Mouse (Mus musculus) liver, embryonic 15.5 days (tissue): Measurements from ENCODE around the gene Col13a1. TPM values are rescaled to one million over a fixed set of nuclear protein-coding genes. Genes with fewer than 3 reads are reported as not detected.

ENCODE experiments used
- ATAC-seq: fragments of 200-750 bp; cut with Nextera tagmentation; 2 replicates; pipeline ENCODE4 v1.8.0; 2017; ENCODE audit warnings: moderate number of reproducible peaks, mild to moderate bottlenecking, moderate library complexity; ENCODE audit not compliant: insufficient read depth
- H3K27ac ChIP-seq: fragments of 300-500 bp; sonication (generic); replicated peaks from 2 replicates; pipeline ENCODE4 v1.5.1; 2015; ENCODE audit warnings: mild to moderate bottlenecking, inconsistent platforms
- H3K27me3 ChIP-seq: fragments of 300-500 bp; sonication (generic); 2 replicates; pipeline ENCODE4 v1.6.1; 2015; ENCODE audit warnings: mild to moderate bottlenecking, inconsistent platforms
- H3K36me3 ChIP-seq: fragments of 300-500 bp; sonication (generic); replicated peaks from 2 replicates; pipeline ENCODE4 v1.6.1; 2015; ENCODE audit warnings: moderate library complexity, mild to moderate bottlenecking, inconsistent platforms
- H3K4me1 ChIP-seq: fragments of 300-500 bp; sonication (generic); replicated peaks from 2 replicates; pipeline ENCODE4 v1.6.1; 2015; ENCODE audit warnings: inconsistent platforms
- H3K4me2 ChIP-seq: fragments of 300-500 bp; sonication (generic); 2 replicates; pipeline ENCODE4 v1.6.1; 2015; ENCODE audit warnings: moderate library complexity, mild to moderate bottlenecking, inconsistent platforms
- H3K4me3 ChIP-seq: fragments of 300-500 bp; sonication (generic); replicated peaks from 2 replicates; pipeline ENCODE4 v1.5.1; 2015; ENCODE audit warnings: mild to moderate bottlenecking, inconsistent platforms
- H3K9ac ChIP-seq: fragments of 300-500 bp; sonication (generic); 2 replicates; pipeline ENCODE4 v1.6.1; 2015; ENCODE audit warnings: moderate library complexity, mild to moderate bottlenecking, inconsistent platforms
- H3K9me3 ChIP-seq: fragments of 300-500 bp; sonication (generic); replicated peaks from 2 replicates; pipeline ENCODE4 v1.6.1; 2016; ENCODE audit warnings: inconsistent platforms
- WGBS: fragments of 180-500 bp; shearing (Covaris S2); methylation state at CpG from one replicate; pipeline ENCODE4 v1.1.7; 2015; ENCODE audit warnings: mixed read lengths; ENCODE audit not compliant: insufficient replicate concordance; 5-methylcytosine and 5-hydroxymethylcytosine counted together
- polyA plus RNA-seq: library from polyadenylated mRNA; unstranded; fragments of >200 nt; fragmentation: Nextera tagmentation; extraction: Ambion mirVana; gene quantifications from 2 replicates; pipeline ENCODE4 v1.2.1, GENCODE M21; 2015

The Col13a1 gene
- polyA plus RNA-seq, 1 experiment from 2014 or later, result 1.0 TPM

DNA sequence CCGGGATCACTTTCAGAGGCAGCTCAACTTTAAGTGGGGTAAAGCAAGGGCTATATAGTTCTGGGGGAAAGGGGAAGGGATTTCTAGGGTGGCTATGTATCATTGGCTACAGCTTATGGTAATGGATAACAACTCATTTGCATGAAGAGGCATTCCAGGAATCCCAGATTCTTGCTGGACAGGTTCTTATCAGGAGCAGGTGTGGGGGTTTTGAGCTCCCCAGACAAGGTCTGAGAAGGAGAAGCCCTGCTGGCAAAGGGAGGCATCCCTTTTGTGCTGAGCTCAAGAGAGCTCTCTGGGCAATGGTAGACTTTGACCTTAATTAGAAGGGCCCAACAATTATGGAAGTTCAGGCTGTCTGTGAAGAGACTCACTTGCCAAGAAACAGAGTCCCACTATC is 21.3 kb upstream of the Col13a1 start:
- Histone ChIP-seq H3K9me3 (no peaks in the 10 kb centered on the region), H3K27ac (no peak overlapping the region), H3K9ac (no peak overlapping the region), H3K4me1 (no peaks in the 10 kb centered on the region), H3K4me2 (no peak overlapping the region), H3K36me3 (no peaks in the 10 kb centered on the region), H3K4me3 (no peak overlapping the region), H3K27me3 (no peaks in the 10 kb centered on the region)
- no peak for ATAC-seq
- 71% methylated on average over 1 of the region's 1 CpGs for WGBS

DNA sequence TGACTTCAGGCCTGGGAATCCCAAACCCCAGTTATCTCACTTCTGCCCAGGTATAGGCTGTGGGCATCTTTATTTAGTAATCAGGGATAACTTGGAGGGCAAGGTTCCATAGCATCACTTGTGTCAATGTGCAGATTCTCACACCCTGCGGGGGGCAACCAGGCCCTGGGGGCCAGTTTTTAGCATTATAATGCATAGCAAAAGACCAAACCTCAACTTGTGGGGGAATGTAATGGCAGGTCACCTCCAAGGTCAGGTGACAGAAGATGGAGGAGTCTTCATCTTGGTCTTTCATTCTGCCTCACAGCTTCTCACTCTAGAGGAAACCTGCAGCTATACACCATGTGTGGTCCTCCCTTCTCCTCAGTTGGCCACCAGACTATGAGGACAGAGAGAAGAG is 20.9 kb upstream of the Col13a1 start:
- no peak overlapping the region for H3K4me3 ChIP-seq
- H3K27me3 ChIP-seq, result no peaks in the 10 kb centered on the region
- H3K4me2 ChIP-seq, result no peak overlapping the region
- no peak for ATAC-seq
- no peaks in the 10 kb centered on the region for H3K36me3 ChIP-seq
- no peaks in the 10 kb centered on the region for H3K9me3 ChIP-seq
- no peak overlapping the region for H3K27ac ChIP-seq
- 47% methylated on average over 1 of the region's 1 CpGs for WGBS
- no peak overlapping the region for H3K9ac ChIP-seq
- no peaks in the 10 kb centered on the region for H3K4me1 ChIP-seq

DNA sequence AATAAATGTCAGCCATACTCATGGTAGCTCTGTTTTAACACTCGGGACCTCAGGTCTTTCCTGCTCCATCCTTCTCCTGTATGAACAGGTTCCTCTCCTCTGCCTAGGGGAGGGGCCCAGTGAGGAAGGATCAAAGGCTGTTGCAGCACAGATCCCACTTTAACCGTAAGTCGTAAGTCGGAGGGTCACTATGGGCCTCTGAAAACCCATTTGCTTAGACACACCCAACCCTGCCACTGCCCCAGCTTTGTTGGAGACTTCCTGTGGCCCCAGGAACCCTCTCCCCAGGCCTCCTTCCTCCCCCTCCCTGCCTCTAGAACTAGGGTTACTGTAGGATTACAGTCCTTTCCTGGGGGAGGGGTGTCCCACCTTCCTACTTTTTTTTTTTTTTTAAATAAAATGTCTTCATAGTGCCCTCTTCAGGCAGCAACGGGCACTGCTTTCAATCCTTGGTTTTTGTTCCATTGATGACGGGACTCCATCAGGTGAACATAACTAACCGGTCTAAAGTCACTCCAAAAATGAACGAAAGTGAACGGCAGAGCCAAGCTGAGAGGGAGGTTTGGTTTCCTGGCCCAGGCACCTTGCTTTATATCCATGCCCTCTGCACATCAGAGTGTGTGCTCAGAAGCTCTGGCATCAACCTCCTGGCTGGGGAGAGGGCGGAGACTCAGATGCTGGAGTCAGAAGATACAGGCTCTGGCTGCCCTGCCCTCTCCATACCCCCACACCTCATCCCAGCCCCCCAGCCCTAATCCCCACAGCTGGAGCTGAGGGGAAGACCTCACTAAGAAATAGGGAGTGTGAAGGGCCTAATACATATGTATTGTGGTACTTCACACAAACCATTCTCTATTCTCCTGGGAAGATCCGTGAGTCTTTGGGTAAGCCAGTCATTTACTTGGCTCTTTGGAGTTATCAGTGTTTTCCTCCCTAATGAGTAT is 12.8 kb upstream of the Col13a1 start:
- no peaks in the 10 kb centered on the region for H3K4me1 ChIP-seq
- H3K36me3 ChIP-seq, result no peaks in the 10 kb centered on the region
- no peaks in the 10 kb centered on the region for H3K27me3 ChIP-seq
- no peak overlapping the region for H3K9ac ChIP-seq
- H3K9me3 ChIP-seq, result no peaks in the 10 kb centered on the region
- 17% methylated on average over 11 of the region's 11 CpGs for WGBS
- no peak overlapping the region for H3K27ac ChIP-seq
- ATAC-seq, result no peak
- H3K4me3 ChIP-seq, result no peak overlapping the region
- no peak overlapping the region for H3K4me2 ChIP-seq

DNA sequence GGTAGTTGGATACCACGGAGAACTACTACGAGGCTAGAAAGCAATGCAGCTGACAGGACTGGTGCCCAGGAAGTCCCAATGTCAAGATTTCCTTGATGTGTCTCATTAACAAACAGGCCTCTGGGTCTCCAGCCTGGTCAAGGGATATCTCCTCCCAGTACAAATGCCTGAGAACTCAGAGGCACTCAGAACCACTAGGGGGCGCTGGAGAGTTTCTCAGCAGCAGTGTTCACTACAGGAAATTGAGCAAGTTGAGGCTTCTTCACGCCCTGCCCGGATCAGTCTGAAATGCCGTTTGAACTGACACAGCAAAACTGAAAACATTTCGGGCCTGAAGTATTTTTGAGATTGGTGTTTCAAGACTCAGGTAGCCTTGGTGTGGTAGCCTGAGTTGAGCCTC is 1.5 kb upstream of the Col13a1 start:
- H3K9ac ChIP-seq, result no peak overlapping the region
- whole genome bisulfite sequencing, result 2% methylated on average over 7 of the region's 7 CpGs

DNA sequence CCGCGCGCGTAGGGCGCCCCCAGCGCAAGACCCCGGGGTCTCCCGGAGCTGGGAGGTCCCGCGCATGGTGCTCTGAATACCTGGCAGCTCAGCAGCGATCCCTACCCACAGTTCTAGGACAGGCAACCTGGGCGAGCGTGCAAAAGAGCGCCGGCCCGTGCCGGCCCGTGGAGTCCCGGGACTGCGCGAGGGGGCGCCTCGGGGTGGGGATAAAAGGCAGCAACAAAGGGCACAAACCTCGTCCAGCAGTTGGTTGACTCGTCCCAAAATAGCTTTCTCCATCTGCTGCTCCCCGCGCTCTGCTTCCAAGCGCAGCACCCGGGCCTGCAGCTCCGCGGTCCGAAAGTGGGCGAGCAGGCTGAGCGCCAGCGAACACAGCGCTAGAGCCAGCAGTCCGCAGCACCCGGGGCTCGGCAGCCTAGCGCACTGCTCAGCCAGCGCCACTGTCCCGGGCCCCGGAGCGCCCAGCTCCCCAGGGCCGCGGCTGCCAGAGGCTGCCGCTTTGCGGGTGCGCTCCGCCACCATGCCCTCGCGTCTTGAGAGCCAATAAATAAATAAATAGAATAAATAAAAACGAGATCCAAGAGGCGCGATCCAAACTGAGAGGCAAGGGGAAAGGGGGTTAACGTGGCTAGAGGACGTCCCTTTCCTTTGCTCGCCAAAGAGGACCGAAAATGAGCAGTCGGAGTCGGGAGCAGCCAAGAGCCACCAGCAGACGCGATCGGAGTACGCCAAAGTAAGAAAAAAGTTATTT is 619 bp downstream of the Col13a1 start:
- peaks cover 7% of the 10 kb centered on the region; the same call in 1 of the 2 replicates for H3K4me1 ChIP-seq
- H3K9ac ChIP-seq, result no peak overlapping the region
- WGBS, result under 1% methylated on average over 65 of the region's 65 CpGs
- peak overlapping the region; percentile 51 for H3K4me2 ChIP-seq
- no peaks in the 10 kb centered on the region for H3K9me3 ChIP-seq
- H3K27ac ChIP-seq, result no peak overlapping the region
- peaks cover 60% of the 10 kb centered on the region for H3K27me3 ChIP-seq
- H3K4me3 ChIP-seq, result peak overlapping the region; percentile 30
- no peak for ATAC-seq
- no peaks in the 10 kb centered on the region for H3K36me3 ChIP-seq

More for the DNA sequence above, 1.5 kb upstream of the Col13a1 start:
- H3K36me3 ChIP-seq, result no peaks in the 10 kb centered on the region
- H3K27me3 ChIP-seq, result peaks cover 53% of the 10 kb centered on the region
- no peak overlapping the region for H3K4me2 ChIP-seq
- H3K4me1 ChIP-seq, result peaks cover 7% of the 10 kb centered on the region; the same call in 1 of the 2 replicates
- ATAC-seq, result no peak
- H3K4me3 ChIP-seq, result no peak overlapping the region
- no peak overlapping the region for H3K27ac ChIP-seq
- no peaks in the 10 kb centered on the region for H3K9me3 ChIP-seq

DNA sequence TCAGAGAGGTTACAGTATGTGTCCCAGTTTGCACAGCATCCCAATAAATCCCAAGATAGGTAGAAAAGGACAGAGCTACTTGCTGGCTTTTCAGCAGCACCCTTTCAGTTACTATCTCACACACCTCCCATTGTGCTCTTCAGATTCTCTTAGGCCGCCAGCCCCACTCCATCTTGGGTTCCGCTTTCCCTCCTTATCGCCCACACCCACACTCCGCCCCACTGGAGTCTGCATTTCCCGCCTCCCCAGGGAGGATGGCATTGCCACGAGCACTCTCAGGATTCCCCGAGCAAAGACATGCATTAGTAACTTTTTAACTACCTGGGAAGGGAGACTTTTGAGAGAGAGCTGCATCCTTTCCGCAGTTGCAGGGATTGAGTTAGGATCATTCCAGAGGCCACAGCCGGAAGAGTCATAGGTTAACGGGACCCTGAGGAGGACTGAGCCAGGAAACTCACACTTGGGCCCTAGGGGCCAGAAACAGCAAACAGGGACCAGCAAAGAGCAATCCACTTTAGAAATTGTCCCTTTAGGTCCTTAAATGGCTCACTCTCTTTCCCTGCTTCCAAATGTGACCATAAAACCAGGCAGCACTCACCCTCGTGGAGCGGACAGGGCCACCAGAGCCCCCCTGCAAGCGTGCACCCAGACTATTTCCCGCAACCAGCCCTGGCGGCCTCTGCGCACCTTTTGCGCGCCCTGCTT is 1.4 kb downstream of the Col13a1 start:
- Histone ChIP-seq H3K4me3 (peak overlapping the region; percentile 30), H3K9ac (no peak overlapping the region), H3K36me3 (no peaks in the 10 kb centered on the region), H3K27me3 (peaks cover 60% of the 10 kb centered on the region), H3K4me1 (peaks cover 7% of the 10 kb centered on the region; the same call in 1 of the 2 replicates), H3K4me2 (peak overlapping the region; percentile 51), H3K27ac (no peak overlapping the region), H3K9me3 (no peaks in the 10 kb centered on the region)
- ATAC-seq, result no peak
- under 1% methylated on average over 18 of the region's 18 CpGs for WGBS

DNA sequence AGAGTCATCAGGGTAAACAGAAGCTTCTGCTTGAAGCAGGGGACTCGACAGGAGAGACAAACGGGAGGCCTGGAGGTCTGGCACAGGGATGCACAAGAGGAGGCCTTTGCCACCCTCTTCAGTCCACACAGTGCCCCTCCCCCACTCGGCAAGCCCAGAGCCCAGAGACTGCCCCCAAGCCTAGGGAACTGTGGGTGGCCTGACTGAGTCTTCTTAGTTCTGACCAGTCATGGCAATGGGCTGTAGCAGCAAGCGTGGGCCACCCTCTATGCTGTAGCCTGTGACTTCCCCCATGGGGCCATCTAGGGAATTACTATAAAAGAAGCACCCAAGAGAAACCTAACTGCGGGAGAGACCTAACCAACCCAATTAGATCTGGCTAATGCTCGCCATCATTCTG is 1.9 kb downstream of the Col13a1 start:
- WGBS, result 7% methylated on average over 6 of the region's 6 CpGs
- H3K4me3 ChIP-seq, result no peak overlapping the region
- H3K27ac ChIP-seq, result no peak overlapping the region
- H3K27me3 ChIP-seq, result peaks cover 60% of the 10 kb centered on the region
- H3K4me1 ChIP-seq, result peaks cover 7% of the 10 kb centered on the region; the same call in 1 of the 2 replicates
- no peak overlapping the region for H3K9ac ChIP-seq
- ATAC-seq, result no peak
- H3K4me2 ChIP-seq, result no peak overlapping the region
- H3K9me3 ChIP-seq, result no peaks in the 10 kb centered on the region
- H3K36me3 ChIP-seq, result no peaks in the 10 kb centered on the region

DNA sequence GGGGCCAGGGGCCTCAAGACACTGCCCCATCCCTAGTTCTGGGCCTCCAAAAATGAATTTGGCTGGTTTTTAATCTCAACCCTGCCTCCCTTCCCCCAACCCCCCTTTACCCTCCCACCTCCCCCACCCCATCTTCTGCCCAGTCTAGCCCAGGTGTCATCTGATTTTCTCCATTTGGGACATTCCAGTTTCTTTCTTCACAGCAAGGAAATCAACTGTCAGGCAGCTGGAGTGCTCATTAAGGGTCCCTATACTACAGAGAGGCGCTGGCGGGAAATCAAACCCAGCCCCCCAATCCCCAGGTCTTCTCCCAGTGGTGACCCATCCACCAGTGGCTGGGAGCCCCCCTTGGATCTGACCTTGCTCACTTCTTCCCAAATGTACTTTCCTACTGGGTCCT is 4.3 kb downstream of the Col13a1 start:
- Histone ChIP-seq H3K27me3 (peaks cover 48% of the 10 kb centered on the region), H3K36me3 (no peaks in the 10 kb centered on the region), H3K4me1 (peaks cover 7% of the 10 kb centered on the region; the same call in 1 of the 2 replicates), H3K4me2 (no peak overlapping the region), H3K9me3 (no peaks in the 10 kb centered on the region), H3K27ac (no peak overlapping the region), H3K9ac (no peak overlapping the region), H3K4me3 (no peak overlapping the region)
- ATAC-seq, result no peak
- WGBS, result 59% methylated on average over 2 of the region's 2 CpGs

DNA sequence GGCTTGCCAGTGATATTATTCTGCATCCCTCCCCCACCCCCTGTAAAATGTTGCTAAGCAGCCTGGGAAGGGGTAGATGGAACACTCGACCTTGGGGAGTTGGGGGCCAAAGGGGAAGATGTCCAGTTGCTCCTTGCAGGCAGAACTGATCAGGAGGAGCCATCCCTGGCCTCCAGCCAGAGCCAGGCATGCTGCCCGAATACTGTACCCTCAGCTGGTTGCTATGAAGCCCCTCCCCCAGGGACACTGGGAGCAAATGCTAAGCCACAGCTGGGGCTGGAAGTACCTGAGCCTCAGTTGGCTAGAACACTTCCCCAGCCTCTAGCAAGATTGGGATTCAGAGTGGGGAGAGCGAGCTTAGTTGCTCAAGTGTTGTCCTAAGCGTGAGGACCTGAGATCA is 6.9 kb downstream of the Col13a1 start:
- no peaks in the 10 kb centered on the region for H3K36me3 ChIP-seq
- H3K27me3 ChIP-seq, result peaks cover 22% of the 10 kb centered on the region
- no peaks in the 10 kb centered on the region for H3K9me3 ChIP-seq
- no peak for ATAC-seq
- H3K4me2 ChIP-seq, result no peak overlapping the region
- WGBS, result 21% methylated on average over 4 of the region's 4 CpGs
- no peak overlapping the region for H3K4me3 ChIP-seq
- no peaks in the 10 kb centered on the region for H3K4me1 ChIP-seq
- H3K9ac ChIP-seq, result no peak overlapping the region
- H3K27ac ChIP-seq, result no peak overlapping the region

DNA sequence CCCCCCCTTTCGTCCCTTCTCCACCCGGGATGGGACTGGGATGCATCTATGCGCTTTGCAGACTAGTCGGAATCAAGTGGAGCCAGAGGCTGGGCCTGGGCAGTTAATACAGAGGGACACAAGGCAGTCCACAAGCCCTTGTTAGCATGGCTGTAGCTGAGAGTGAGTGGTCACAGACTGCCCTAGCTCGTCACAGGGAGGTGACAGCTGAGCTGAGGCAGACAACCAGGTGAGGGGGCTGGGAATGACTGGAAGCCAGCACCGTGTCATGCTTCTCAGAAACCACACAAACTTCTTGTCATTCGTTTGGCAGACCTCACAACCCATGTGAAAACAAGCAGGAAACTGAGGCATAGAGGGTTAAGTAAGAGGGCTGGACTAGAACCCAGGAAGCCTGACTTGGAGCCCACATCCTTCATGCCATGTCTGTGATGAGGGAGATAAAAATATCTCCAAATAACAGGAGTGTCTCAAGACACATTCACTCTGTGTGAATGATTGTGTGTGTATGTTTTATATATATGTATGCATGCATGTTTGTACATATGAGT is 10.8 kb downstream of the Col13a1 start:
- WGBS, result 47% methylated on average over 6 of the region's 7 CpGs
- H3K27me3 ChIP-seq, result no peaks in the 10 kb centered on the region
- H3K4me1 ChIP-seq, result no peaks in the 10 kb centered on the region
- no peak for ATAC-seq
- no peaks in the 10 kb centered on the region for H3K9me3 ChIP-seq
- no peak overlapping the region for H3K4me3 ChIP-seq
- no peak overlapping the region for H3K9ac ChIP-seq
- no peaks in the 10 kb centered on the region for H3K36me3 ChIP-seq
- H3K4me2 ChIP-seq, result no peak overlapping the region
- H3K27ac ChIP-seq, result no peak overlapping the region
